ENCODE assay signal across 8 mouse cellular contexts in genomic region chr7:25627431-25628322, GRCm38 (mm10). TPM values are rescaled to one million over a fixed set of nuclear protein-coding genes. Genes with fewer than 3 reads are reported as not detected.
DNase-seq lines count a peak whose midpoint lies in the region; ATAC-seq lines count a peak whose summit lies in the region.

No protein-coding gene starts in this region.

- no peaks in the 10 kb centered on the region for H3K9me3 ChIP-seq in embryonic facial prominence, embryonic 11.5 days (replicated peaks; ENCODE audit: control insufficient read depth, low read length)
- H3K9me3 ChIP-seq in heart, embryonic 14.5 days (ENCODE audit: control insufficient read depth, low read length): no peaks in the 10 kb centered on the region

- WGBS in embryonic facial prominence, embryonic 11.5 days: 18% methylated on average over 37 of the region's 38 CpGs
- 14% methylated on average over 35 of the region's 38 CpGs for whole genome bisulfite sequencing in heart, embryonic 14.5 days
- WGBS in macrophage (ENCODE audit: missing documents): 13% methylated on average over 27 of the region's 38 CpGs

- H3K36me3 ChIP-seq in embryonic facial prominence, embryonic 11.5 days (replicated peaks; ENCODE audit: control insufficient read depth, insufficient read depth, low read depth, low read length): no peaks in the 10 kb centered on the region
- peaks cover 60% of the 10 kb centered on the region for H3K36me3 ChIP-seq in heart, embryonic 14.5 days (ENCODE audit: control insufficient read depth, insufficient read depth, low read length)
- peaks cover 3% of the 10 kb centered on the region; the same call in 1 of the 2 replicates for H3K36me3 ChIP-seq in macrophage (ENCODE audit: inconsistent target)

- peak overlapping the region; percentile 43 for H3K9ac ChIP-seq in embryonic facial prominence, embryonic 11.5 days (replicated peaks; ENCODE audit: low read length)
- H3K9ac ChIP-seq in heart, embryonic 14.5 days (ENCODE audit: low read length): peak overlapping the region; percentile 68

- H3K4me1 ChIP-seq in embryonic facial prominence, embryonic 11.5 days (ENCODE audit: control insufficient read depth, insufficient read depth, low read length): no peaks in the 10 kb centered on the region
- peaks cover 11 to 37% of the 10 kb centered on the region in 2 experiments; a peak in 3 of 4 replicates for H3K4me1 ChIP-seq in heart, embryonic 14.5 days (ENCODE audit: control insufficient read depth in 2 of 2, insufficient read depth in 2 of 2, low read length in 2 of 2)

- no peak overlapping the region for H3K27ac ChIP-seq in embryonic facial prominence, embryonic 11.5 days (replicated peaks; ENCODE audit: low read depth, low read length)
- H3K27ac ChIP-seq in heart, embryonic 14.5 days (replicated peaks in 1 of 2; ENCODE audit: control insufficient read depth in 1 of 2, insufficient read depth in 1 of 2, low read depth in 2 of 2, low read length in 2 of 2): peak overlapping the region; percentile 48 to 79; a peak in 3 of 4 replicates
- H3K27ac ChIP-seq in macrophage: peak overlapping the region; percentile 80

- peak; percentile 68 to 85 for DNase-seq in adrenal gland, adult (ENCODE audit: inconsistent age in 2 of 2, low spot score in 1 of 2)
- no peak for DNase-seq in adrenal gland, adult 8-10 months
- peak; percentile 61 for DNase-seq in embryonic facial prominence, embryonic 11.5 days (ENCODE audit: low spot score)
- peak; percentile 90 for DNase-seq in kidney, postnatal 10 days
- DNase-seq in spleen, postnatal 36 days (ENCODE audit: low spot score in 2 of 2): peak; percentile 71 to 74

- ATAC-seq in embryonic facial prominence, embryonic 11.5 days (replicated peaks; ENCODE audit: insufficient number of reproducible peaks, low FRiP score, low TSS enrichment, low read depth): no peak
- 0 out of 2 replicates have a peak, but pooled peaks have one; percentile 55 for ATAC-seq in heart, embryonic 14.5 days (ENCODE audit: insufficient number of reproducible peaks, insufficient read depth, low FRiP score, low read depth)
- no peak for ATAC-seq in activated CD4-positive, CD25-positive, alpha-beta regulatory T cell, adult 4 months

- peak overlapping the region; percentile 20 for H3K4me3 ChIP-seq in embryonic facial prominence, embryonic 11.5 days (ENCODE audit: low read depth, low read length)
- peak overlapping the region; percentile 43 to 45 for H3K4me3 ChIP-seq in heart, embryonic 14.5 days (ENCODE audit: control insufficient read depth in 1 of 2, insufficient read depth in 1 of 2, low read depth in 1 of 2, low read length in 2 of 2)
- peak overlapping the region; percentile 83 for H3K4me3 ChIP-seq in macrophage (ENCODE audit: inconsistent target)

- peak overlapping the region; percentile 68 for H3K4me2 ChIP-seq in embryonic facial prominence, embryonic 11.5 days (ENCODE audit: low read depth, low read length)
- H3K4me2 ChIP-seq in heart, embryonic 14.5 days (ENCODE audit: low read length): peak overlapping the region; percentile 67

- peaks cover 45% of the 10 kb centered on the region for H3K79me2 ChIP-seq in macrophage (ENCODE audit: inconsistent target)

- H3K27me3 ChIP-seq in embryonic facial prominence, embryonic 11.5 days (ENCODE audit: control insufficient read depth, insufficient read depth, low read length): no peaks in the 10 kb centered on the region; the same call in 1 of the 2 replicates
- no peaks in the 10 kb centered on the region for H3K27me3 ChIP-seq in heart, embryonic 14.5 days (ENCODE audit: control insufficient read depth, insufficient read depth, low read length)

RNA-seq across cellular contexts. Expression of gene B3gnt8, which starts 1.2 kb away (rescaled TPM):
- 1 to 10 TPM; 3.8 to 7.0 (median 4.5) TPM for total RNA-seq in adrenal gland, adult 8-10 months (2022)
- 0.66 and 1.0 TPM in 2 replicates for polyA plus RNA-seq in embryonic facial prominence, embryonic 11.5 days (2014; fragmentation: Nextera tagmentation; extraction: Ambion mirVana)
- polyA plus RNA-seq in heart, embryonic 14.5 days (2014; fragmentation: Nextera tagmentation; extraction: Ambion mirVana): 3.2 and 3.5 TPM in 2 replicates
- total RNA-seq in macrophage (2018; cell fraction: chromatin; rRNA removed): 10 to 100 TPM in 18 of 26 experiments, 1 to 10 TPM in 8; 2.5 to 28.2 (median 12.0) TPM
- 10 to 100 TPM; 14.2 to 38.5 (median 27.4) TPM for total RNA-seq in macrophage (2018; cell fraction: cytosol; rRNA removed)
- total RNA-seq in macrophage (2018; cell fraction: nucleus; rRNA removed): 10 to 100 TPM in 25 of 26 experiments, 1 to 10 TPM in 1; 6.4 to 60.8 (median 36.3) TPM
- polyA plus RNA-seq in macrophage (2018): 21.5 to 44.1 TPM (median 21.7 TPM) in 3 replicates
- polyA plus RNA-seq in activated CD4-positive, CD25-positive, alpha-beta regulatory T cell, adult 4 months (2017; shearing (Covaris generic)): under 1 TPM; 0.21 to 0.79 TPM

RNA-seq across cellular contexts. Expression of gene Dmac2, which starts 8.5 kb away (rescaled TPM):
- 10 to 100 TPM; 27.8 to 36.7 (median 32.8) TPM for total RNA-seq in adrenal gland, adult 8-10 months (2022)
- 32.4 and 36.8 TPM in 2 replicates for polyA plus RNA-seq in embryonic facial prominence, embryonic 11.5 days (2014; fragmentation: Nextera tagmentation; extraction: Ambion mirVana)
- 62.7 and 66.3 TPM in 2 replicates for polyA plus RNA-seq in heart, embryonic 14.5 days (2014; fragmentation: Nextera tagmentation; extraction: Ambion mirVana)
- 10 to 100 TPM; 13.8 to 78.6 (median 38.9) TPM for total RNA-seq in macrophage (2018; cell fraction: chromatin; rRNA removed)
- 10 to 100 TPM in 24 of 26 experiments, 1 to 10 TPM in 2; 7.8 to 19.9 (median 15.7) TPM for total RNA-seq in macrophage (2018; cell fraction: cytosol; rRNA removed)
- 10 to 100 TPM; 10.5 to 69.6 (median 29.7) TPM for total RNA-seq in macrophage (2018; cell fraction: nucleus; rRNA removed)
- 13.2 to 21.2 TPM (median 16.4 TPM) in 3 replicates for polyA plus RNA-seq in macrophage (2018)
- polyA plus RNA-seq in activated CD4-positive, CD25-positive, alpha-beta regulatory T cell, adult 4 months (2017; shearing (Covaris generic)): 10 to 100 TPM; 36.4 to 42.7 TPM

RNA-seq across cellular contexts. Expression of gene Erich4, which starts 12.0 kb away (rescaled TPM):
- not detected for total RNA-seq in adrenal gland, adult 8-10 months (2022)
- polyA plus RNA-seq in embryonic facial prominence, embryonic 11.5 days (2014; fragmentation: Nextera tagmentation; extraction: Ambion mirVana): not detected in 2 replicates
- not detected in 2 replicates for polyA plus RNA-seq in heart, embryonic 14.5 days (2014; fragmentation: Nextera tagmentation; extraction: Ambion mirVana)
- total RNA-seq in macrophage (2018; cell fraction: chromatin; rRNA removed): not detected
- total RNA-seq in macrophage (2018; cell fraction: cytosol; rRNA removed): not detected
- total RNA-seq in macrophage (2018; cell fraction: nucleus; rRNA removed): not detected
- polyA plus RNA-seq in macrophage (2018): not detected in 3 replicates
- not detected for polyA plus RNA-seq in activated CD4-positive, CD25-positive, alpha-beta regulatory T cell, adult 4 months (2017; shearing (Covaris generic))

RNA-seq across cellular contexts. Expression of gene Bckdha, which starts 31.1 kb away (rescaled TPM):
- total RNA-seq in adrenal gland, adult 8-10 months (2022): 100 to 1,000 TPM; 139 to 212 (median 169) TPM
- polyA plus RNA-seq in embryonic facial prominence, embryonic 11.5 days (2014; fragmentation: Nextera tagmentation; extraction: Ambion mirVana): 45.1 and 55.4 TPM in 2 replicates
- 46.8 and 55.5 TPM in 2 replicates for polyA plus RNA-seq in heart, embryonic 14.5 days (2014; fragmentation: Nextera tagmentation; extraction: Ambion mirVana)
- total RNA-seq in macrophage (2018; cell fraction: chromatin; rRNA removed): 10 to 100 TPM in 4 of 26 experiments, 1 to 10 TPM in 22; 1.3 to 12.7 (median 6.6) TPM
- total RNA-seq in macrophage (2018; cell fraction: cytosol; rRNA removed): 10 to 100 TPM; 16.5 to 35.3 (median 21.6) TPM
- total RNA-seq in macrophage (2018; cell fraction: nucleus; rRNA removed): 10 to 100 TPM in 9 of 26 experiments, 1 to 10 TPM in 17; 3.0 to 14.6 (median 8.6) TPM
- polyA plus RNA-seq in macrophage (2018): 16.8 to 34.2 TPM (median 16.9 TPM) in 3 replicates
- polyA plus RNA-seq in activated CD4-positive, CD25-positive, alpha-beta regulatory T cell, adult 4 months (2017; shearing (Covaris generic)): 10 to 100 TPM; 15.3 to 15.8 TPM

RNA-seq across cellular contexts. Expression of gene Exosc5, which starts 31.3 kb away (rescaled TPM):
- 10 to 100 TPM; 42.0 to 62.6 (median 51.4) TPM for total RNA-seq in adrenal gland, adult 8-10 months (2022)
- 63.1 and 69.5 TPM in 2 replicates for polyA plus RNA-seq in embryonic facial prominence, embryonic 11.5 days (2014; fragmentation: Nextera tagmentation; extraction: Ambion mirVana)
- 33.9 and 35.8 TPM in 2 replicates for polyA plus RNA-seq in heart, embryonic 14.5 days (2014; fragmentation: Nextera tagmentation; extraction: Ambion mirVana)
- 10 to 100 TPM in 16 of 26 experiments, 1 to 10 TPM in 9, under 1 TPM in 1; 0.49 to 33.8 (median 13.9) TPM for total RNA-seq in macrophage (2018; cell fraction: chromatin; rRNA removed)
- 10 to 100 TPM; 16.3 to 28.0 (median 22.7) TPM for total RNA-seq in macrophage (2018; cell fraction: cytosol; rRNA removed)
- 10 to 100 TPM in 19 of 26 experiments, 1 to 10 TPM in 7; 3.7 to 49.0 (median 13.1) TPM for total RNA-seq in macrophage (2018; cell fraction: nucleus; rRNA removed)
- polyA plus RNA-seq in macrophage (2018): 8.2 to 37.9 TPM (median 20.7 TPM) in 3 replicates
- 100 to 1,000 TPM in 1 of 2 experiments, 10 to 100 TPM in 1; 94.5 to 110 TPM for polyA plus RNA-seq in activated CD4-positive, CD25-positive, alpha-beta regulatory T cell, adult 4 months (2017; shearing (Covaris generic))

Comparison
In these comparisons a context has a peak if more than half of its experiments do, and no peak if none do; other contexts are left out.
1. H3K4me3 ChIP-seq: peak in every context shown above with its lines; median percentile 83 in macrophage; 44 in heart, embryonic 14.5 days; 20 in embryonic facial prominence, embryonic 11.5 days.